Mouse (Mus musculus) forelimb bud, embryonic 11.5 days (tissue): ENCODE results near the gene Src.
A peak's percentile ranks its signal among the peaks of the same experiment; 100 is the strongest.

Experiments
- DNase-seq: peaks from one replicate; pipeline ENCODE4 v3.0.0-alpha.2; 2012; ENCODE audit warnings: low read depth, low spot score

Gene Src

GRCm38 (mm10) chr2:157412497-157412896, 5.7 kb upstream of the Src start:
- no peak for DNase-seq

- no peak for DNase-seq
Measured at GRCm38 (mm10) chr2:157417229-157417628, 1.0 kb upstream of the Src start.

GRCm38 (mm10) chr2:157418609-157419071, 396 bp downstream of the Src start:
- DNase-seq = peak; percentile 35

- DNase-seq = no peak
Measured at GRCm38 (mm10) chr2:157419506-157419905, 1.3 kb downstream of the Src start.

GRCm38 (mm10) chr2:157420404-157420803, 2.2 kb downstream of the Src start:
- no peak for DNase-seq

GRCm38 (mm10) chr2:157422062-157422655, 3.9 kb downstream of the Src start:
- DNase-seq = no peak

GRCm38 (mm10) chr2:157422854-157423705, 4.8 kb downstream of the Src start:
- DNase-seq = peak; percentile 58

- DNase-seq = peak; percentile 17
Measured at GRCm38 (mm10) chr2:157423706-157424125, 5.5 kb downstream of the Src start.

- DNase-seq = no peak
Measured at GRCm38 (mm10) chr2:157424126-157424903, 6.1 kb downstream of the Src start.

- DNase-seq = no peak
Measured at GRCm38 (mm10) chr2:157424904-157425642, 6.8 kb downstream of the Src start.

- DNase-seq = no peak
Measured at GRCm38 (mm10) chr2:157425643-157425988, 7.4 kb downstream of the Src start.

GRCm38 (mm10) chr2:157426171-157426570, 7.9 kb downstream of the Src start:
- DNase-seq = no peak

- no peak for DNase-seq
Measured at GRCm38 (mm10) chr2:157427164-157427563, 8.9 kb downstream of the Src start.

GRCm38 (mm10) chr2:157428351-157429139, 10.3 kb downstream of the Src start:
- DNase-seq = no peak

GRCm38 (mm10) chr2:157429735-157430134, 11.5 kb downstream of the Src start:
- no peak for DNase-seq

- no peak for DNase-seq
Measured at GRCm38 (mm10) chr2:157430667-157431429, 12.6 kb downstream of the Src start.

GRCm38 (mm10) chr2:157431912-157432311, 13.7 kb downstream of the Src start:
- DNase-seq = no peak

- DNase-seq = no peak
Measured at GRCm38 (mm10) chr2:157432476-157432875, 14.2 kb downstream of the Src start.

- DNase-seq = no peak
Measured at GRCm38 (mm10) chr2:157434041-157434440, 15.8 kb downstream of the Src start.

GRCm38 (mm10) chr2:157434497-157434896, 16.3 kb downstream of the Src start:
- DNase-seq = peak; percentile 68
